Mouse (Mus musculus) heart, adult 2 months (tissue): Measurements from ENCODE around the gene Gm17657.

Experiments
- CTCF ChIP-seq: fragments of 200-600 bp; IDR thresholded peaks from 2 replicates; pipeline ENCODE4 v1.8.1; 2022; ENCODE audit warnings: antibody characterized with exemption, mild to moderate bottlenecking, moderate library complexity
- EP300 ChIP-seq: fragments of 200-500 bp; IDR thresholded peaks from 2 replicates; pipeline ENCODE4 v1.6.1; 2011; ENCODE audit warnings: low read depth, low read length, control low read depth; ENCODE audit not compliant: insufficient read depth
- POLR2A ChIP-seq: fragments of 200-500 bp; IDR thresholded peaks from 2 replicates; pipeline ENCODE4 v1.6.1; 2011; ENCODE audit warnings: mild to moderate bottlenecking, low read depth, low read length, control low read depth; ENCODE audit not compliant: insufficient read depth

- no peak for TF ChIP-seq POLR2A
- no peak for TF ChIP-seq CTCF
- no peak for TF ChIP-seq EP300
These were observed 9.0 kb upstream of the Gm17657 start for GRCm38 (mm10) chr17:29558476-29558875.
